Mouse (Mus musculus) granulocyte monocyte progenitor cell, adult 5-6 weeks (primary cell): ENCODE measurements around the gene Card14. TPM values are rescaled to one million over a fixed set of nuclear protein-coding genes. Genes with fewer than 3 reads are reported as not detected.

ENCODE experiments used
- ATAC-seq: replicated peaks from 2 replicates; pipeline ENCODE4 v1.8.0; 2016; ENCODE audit warnings: mild to moderate bottlenecking, moderate TSS enrichment, inconsistent platforms; ENCODE audit not compliant: poor library complexity, severe bottlenecking
- total RNA-seq, 2 experiments: library from RNA; stranded (forward) in 1 of 2; stranded (reverse) in 1 of 2; fragments of 200-712, 200-1000 nt in 1 of 2; fragments of >200 nt in 1 of 2; fragmentation: Nextera tagmentation in 1 of 2; gene quantifications; 2 replicates each; pipeline ENCODE4 v1.2.3; 2014 to 2017

Card14 gene
- total RNA-seq, 2 experiments from 2014 or later = not detected

DNA sequence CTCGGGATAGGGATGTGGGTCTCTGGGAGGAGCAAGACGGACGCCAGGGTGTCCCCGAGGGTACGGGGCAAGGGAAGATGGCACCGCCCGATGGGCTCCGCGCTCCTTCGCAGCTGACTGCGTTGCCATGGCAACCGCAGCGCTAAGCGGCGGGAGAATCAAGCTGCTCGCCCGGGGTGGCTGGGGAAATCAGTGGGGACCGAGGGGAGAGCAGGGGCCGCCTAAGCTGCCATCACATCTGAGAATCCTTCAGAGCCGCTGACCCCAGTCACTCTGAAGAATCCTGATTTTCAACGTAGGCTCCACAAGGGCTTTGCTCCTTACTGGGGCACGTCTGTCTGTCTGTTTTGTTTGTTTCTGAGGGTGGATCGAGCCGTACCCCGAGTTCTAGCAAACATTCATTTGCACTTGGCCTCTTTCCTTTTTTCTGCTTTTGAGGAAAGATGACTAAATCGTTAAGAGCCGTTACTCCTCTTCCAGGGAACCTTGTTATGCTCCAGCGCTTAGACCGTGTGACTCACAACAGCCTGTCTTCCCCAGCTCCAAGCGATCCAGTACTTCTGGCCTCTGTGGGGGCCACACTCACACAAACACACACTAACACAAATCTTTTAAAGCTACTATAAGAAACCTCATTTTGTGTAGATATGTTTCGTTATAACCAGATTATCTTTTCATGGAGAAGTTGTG, 7.2 kb upstream of the Card14 start:
- ATAC-seq = no peak

DNA sequence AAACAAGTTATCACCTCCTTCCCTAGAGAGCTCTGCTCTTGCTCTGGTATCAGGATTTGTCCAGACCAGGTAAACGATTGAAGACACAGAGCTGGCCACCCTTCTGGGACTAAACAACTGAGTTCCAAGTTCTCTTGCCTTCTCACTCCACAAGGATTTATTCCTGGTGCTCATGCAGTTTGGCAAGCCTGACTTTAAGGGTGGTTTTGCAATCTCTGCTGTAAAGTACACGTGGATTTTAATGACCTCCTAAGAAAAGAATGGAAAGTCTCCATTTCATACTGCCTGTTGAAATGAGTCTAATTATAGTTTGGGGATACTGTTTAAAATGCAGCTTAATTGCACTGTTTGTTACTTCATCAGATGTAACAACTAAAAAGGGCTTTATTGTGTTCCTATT, 6.6 kb upstream of the Card14 start:
- no peak for ATAC-seq

DNA sequence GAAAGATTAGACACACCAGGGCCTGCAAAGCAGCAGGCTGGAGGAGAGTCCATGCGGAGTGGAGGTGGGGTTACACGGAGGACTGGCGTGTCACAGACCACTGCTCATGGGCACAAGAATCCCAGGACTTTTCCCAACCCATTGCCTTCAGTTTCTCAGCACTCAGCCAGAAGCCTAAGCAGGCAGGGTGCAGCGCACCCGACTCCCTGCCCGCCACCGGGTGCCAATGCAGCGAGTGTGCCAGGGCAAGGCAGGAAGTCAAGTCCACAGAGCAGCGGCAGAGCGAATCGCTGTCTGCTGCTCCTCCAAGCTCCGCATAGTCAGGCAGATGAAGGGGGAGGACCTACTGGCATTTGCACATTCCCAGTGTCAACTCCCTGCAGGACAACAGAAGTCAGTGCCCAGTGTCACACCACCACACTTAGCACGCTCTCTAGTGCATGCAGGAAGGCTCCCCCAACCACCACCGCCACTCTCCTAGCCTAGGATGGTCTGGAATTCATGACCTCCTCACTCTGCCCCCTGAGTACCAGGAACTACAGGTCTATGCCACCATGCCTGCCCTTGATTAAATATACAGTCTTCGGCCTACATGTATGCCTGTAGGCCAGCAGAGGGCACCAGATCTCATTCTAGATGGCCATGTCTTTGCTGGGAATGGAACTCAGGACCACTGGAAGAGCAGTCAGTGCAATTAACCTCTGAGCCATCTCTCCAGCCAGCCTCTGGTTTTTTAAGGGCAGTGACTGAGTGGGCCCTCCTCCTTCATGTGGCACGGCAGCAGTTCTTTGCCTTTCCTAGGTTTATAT, 2.5 kb upstream of the Card14 start:
- ATAC-seq = peak; percentile 83

- no peak for ATAC-seq
Observed at GRCm38 (mm10) chr11:119306762-119307657, 558 bp upstream of the Card14 start.

- ATAC-seq = no peak
Observed at GRCm38 (mm10) chr11:119307916-119308315, 348 bp downstream of the Card14 start.

DNA sequence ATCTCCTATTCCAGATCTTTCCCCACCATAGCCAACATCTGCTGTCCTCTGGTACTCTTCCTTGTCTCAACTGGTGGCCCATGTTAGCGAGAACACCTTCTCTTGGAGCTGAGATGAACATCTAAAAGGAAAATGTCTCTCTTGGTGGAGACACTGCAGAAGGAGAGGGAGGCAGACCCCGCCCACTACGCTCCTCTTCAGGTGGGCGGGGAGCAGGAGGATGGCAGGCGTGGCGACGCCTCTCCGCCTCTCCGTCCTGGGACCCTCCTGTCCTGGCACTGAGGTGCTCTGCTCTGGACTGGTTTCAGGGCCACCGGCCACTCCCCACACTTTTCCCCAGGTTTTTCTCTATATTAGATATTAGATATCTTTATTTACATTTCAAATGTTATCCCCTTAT, 3.1 kb downstream of the Card14 start:
- no peak for ATAC-seq

DNA sequence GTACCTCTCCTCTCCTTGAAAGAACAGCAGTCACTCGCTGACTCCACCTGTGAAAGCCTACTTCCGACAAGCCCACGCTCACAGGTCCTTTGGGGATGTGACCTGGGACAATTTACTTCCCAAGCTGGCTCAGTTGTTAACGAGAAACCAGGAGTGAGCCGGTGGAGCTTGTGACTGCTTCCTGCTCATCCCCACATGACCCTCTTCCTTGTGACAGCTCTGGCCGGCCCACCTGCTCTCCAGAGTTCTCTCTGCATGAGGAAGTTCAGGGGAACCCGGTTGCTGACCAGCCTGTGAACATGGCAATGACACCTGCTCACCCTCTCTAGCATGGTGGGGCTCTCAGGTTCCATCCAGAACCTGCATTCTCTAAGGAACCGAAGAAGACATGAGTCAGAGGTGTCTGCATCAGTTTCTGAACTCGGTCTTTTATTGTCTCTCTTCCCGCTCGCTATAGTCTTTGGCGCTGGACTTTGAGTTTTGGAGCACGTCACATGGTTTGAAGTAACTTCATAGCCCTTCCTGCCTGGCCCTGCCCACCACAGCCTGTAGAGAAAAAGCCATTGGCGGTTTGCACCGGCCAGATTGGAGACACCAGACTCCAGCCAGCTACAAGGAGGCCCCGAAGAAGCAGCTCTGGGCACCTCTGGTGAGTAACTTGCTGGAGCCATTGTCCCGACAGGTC, 6.8 kb downstream of the Card14 start:
- ATAC-seq = no peak

GRCm38 (mm10) chr11:119316720-119317119, 9.2 kb downstream of the Card14 start:
- ATAC-seq = no peak

DNA sequence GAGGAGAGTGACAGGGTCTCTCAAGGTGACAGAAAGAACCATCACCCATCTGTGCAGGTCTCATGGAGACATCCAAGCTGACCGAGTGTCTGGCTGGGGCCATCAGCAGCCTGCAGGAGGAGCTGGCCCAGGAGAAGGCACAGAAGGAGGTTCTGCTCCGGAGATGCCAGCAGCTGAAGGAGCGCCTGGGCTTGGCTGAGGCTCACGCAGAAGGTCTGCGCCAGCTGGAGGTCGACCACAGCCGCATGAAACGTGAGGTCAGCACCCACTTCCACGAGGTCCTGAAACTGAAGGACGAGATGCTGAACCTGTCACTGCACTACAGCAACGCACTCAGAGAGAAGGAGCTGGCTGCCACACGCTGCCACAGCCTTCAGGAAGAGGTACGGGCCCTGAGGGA, 15.0 kb downstream of the Card14 start:
- ATAC-seq = no peak

DNA sequence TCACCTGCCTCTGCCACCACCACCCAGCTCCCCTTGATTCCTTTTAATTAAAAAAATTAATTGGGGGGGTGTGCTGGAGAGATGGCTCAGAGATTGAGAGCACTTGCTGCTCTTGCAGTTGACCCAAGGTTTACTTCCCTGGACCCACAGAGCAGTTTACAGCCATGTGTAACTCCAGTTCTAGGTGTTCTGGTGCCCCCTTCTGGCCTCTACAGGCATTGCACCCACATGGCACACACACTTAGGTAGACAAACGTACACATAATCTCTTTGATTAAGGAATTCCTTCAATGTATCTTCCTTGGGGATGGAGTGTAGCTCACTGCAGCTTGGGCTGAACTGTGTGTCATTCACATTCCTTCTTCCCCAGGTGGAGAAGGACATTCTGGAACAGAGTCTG, 17.5 kb downstream of the Card14 start:
- ATAC-seq = no peak

- ATAC-seq = no peak
Observed at GRCm38 (mm10) chr11:119330592-119330991, 23.0 kb downstream of the Card14 start.

GRCm38 (mm10) chr11:119331970-119332369, 24.4 kb downstream of the Card14 start:
- ATAC-seq = no peak

DNA sequence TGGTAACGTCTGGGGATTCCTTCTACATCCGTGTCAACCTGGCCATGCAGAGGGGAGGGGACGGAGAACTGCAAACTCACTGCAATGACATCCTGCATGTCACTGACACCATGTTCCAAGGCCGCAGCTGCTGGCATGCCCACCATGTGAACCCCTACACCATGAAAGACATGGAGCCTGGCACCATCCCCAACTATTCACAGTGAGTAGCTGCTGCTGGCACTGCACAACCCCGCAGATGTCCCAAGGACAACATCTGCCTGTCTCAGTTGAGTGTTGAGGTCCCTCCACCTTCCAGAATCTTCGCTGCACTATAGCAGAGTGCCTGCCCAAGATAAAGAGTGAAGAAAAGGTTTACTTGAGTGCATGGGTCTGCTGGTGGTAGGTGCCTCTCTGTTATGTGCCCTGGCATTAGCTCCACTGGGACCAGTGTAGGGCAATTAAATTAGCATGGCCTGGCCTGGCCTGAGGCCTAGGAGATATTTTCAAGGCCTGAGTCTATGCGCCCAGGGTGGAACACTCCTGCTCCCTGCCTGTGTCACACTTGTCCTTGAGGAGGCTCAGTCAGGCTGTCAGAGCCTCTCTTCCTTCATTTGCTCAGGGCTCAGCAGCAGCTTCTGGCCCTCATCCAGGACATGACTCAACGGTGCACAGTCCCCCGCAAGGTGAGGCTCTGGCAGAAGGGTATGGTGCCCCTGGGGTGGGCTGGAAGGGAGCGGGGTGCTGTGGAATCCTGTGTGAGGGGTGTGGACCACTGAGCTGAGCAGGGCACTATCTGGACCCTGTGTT, 30.9 kb downstream of the Card14 start:
- ATAC-seq = no peak

DNA sequence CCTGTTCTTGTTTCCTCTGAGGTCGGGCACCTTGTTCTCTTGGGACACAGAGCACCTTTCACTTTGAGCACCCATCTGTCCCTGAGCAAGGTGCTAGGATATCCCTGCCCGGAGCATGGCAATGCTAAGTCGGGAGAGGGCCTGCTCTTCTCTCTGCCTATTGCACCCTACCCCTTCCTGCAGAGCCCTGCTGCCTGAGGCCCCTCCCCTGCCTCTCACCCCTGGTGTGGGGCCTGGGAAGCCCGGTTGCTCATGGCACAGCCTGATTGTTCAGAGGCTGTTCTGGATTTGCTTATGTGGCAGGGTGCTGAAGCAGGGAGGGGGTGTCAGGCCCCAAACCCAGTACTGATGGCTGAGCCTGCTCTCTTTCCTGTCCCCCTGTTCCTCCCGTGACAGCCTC, 31.6 kb downstream of the Card14 start:
- no peak for ATAC-seq

GRCm38 (mm10) chr11:119339637-119340036, 32.1 kb downstream of the Card14 start:
- ATAC-seq = peak; percentile 84

DNA sequence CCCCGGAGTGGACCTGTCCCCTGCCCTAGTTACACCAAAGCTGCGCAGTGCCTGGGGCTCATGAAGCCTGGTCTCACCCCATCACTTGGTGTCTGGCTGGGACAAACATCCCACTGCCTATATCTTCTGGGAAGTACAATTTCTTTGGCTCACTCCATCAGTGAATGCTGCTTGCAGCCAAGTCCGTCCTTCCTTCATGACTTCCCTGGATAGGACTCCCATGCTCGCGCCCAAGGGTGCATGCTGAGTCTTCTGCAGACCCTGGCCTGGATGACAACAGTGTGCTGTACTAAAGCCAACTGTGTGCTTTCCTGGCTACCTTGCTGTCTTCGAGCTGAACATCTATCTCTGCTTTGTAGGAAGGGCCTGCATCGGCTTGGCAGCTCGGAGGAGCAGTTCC, 36.6 kb downstream of the Card14 start:
- no peak for ATAC-seq

DNA sequence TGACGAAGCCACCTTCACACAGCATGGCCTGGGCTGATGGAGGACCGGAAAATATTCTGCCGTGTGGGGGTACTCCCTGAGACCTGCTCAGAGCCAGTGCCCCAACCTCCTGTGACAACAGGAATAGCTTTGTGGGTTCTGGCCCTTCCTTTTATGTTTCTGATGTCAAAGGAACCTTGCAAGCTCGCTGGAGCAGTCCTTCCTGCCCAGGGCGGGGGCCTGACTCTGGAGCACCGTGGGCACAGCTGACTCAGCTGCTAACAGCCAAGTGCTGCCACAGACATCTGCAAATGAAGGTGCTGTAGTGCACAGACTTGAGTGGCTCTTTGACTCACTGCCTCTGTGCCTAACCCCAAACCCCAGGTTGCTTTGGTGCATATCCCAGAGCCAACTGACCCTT, 37.3 kb downstream of the Card14 start:
- peak; percentile 36; the same call in 1 of the 2 replicates for ATAC-seq

DNA sequence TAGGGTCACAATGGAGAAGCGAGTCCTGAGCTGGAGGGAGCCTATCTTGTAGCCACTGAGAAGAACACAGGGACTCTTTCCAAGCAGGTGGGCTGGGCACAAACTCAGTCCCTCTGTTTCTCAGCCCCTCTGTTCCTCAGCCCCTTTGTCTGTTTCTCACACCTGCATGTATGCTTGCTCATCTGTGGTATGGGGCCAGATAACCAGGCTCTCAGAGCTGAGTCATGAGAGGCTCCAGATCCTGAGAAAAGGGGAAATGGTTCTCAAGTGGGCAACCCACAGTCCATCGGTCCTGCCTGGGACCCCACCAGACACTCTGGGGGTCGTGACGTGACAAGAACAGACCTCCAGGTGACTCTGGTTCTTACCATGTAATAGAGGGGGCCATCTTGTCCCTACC, 39.6 kb downstream of the Card14 start:
- ATAC-seq = peak; percentile 60

- peak; percentile 15; the same call in 1 of the 2 replicates for ATAC-seq
Observed at GRCm38 (mm10) chr11:119352113-119352512, 44.5 kb downstream of the Card14 start.
